Mouse (Mus musculus): ENCODE measurements around the gene Nexn. TPM values are rescaled to one million over a fixed set of nuclear protein-coding genes. Genes with fewer than 3 reads are reported as not detected.

Gene Nexn
- polyA plus RNA-seq, 1 experiment, result 6.5 TPM

- 90% methylated on average over 12 of the region's 12 CpGs for WGBS
- no peak for TF ChIP-seq POLR2A (IDR thresholded peaks at IDR 0.05; ENCODE audit: borderline replicate concordance, insufficient read depth, low read length)
- no peak for TF ChIP-seq CTCF (IDR thresholded peaks at IDR 0.05; ENCODE audit: borderline replicate concordance, insufficient read depth, low read depth, low read length)
- Histone ChIP-seq H3K27ac (ENCODE audit: insufficient read depth, low read length) (no peak overlapping the region), H3K4me3 (replicated peaks; ENCODE audit: insufficient read depth, low read depth, low read length) (no peak overlapping the region), H3K4me1 (ENCODE audit: control insufficient read depth, insufficient read depth, low read length) (no peaks in the 10 kb centered on the region), H3K27me3 (ENCODE audit: control insufficient read depth, insufficient read depth, low read length) (no peaks in the 10 kb centered on the region)
- DNase-seq, result no peak
These were observed 18.4 kb downstream of the Nexn start for GRCm38 (mm10) chr3:152247708-152248107.

DNA sequence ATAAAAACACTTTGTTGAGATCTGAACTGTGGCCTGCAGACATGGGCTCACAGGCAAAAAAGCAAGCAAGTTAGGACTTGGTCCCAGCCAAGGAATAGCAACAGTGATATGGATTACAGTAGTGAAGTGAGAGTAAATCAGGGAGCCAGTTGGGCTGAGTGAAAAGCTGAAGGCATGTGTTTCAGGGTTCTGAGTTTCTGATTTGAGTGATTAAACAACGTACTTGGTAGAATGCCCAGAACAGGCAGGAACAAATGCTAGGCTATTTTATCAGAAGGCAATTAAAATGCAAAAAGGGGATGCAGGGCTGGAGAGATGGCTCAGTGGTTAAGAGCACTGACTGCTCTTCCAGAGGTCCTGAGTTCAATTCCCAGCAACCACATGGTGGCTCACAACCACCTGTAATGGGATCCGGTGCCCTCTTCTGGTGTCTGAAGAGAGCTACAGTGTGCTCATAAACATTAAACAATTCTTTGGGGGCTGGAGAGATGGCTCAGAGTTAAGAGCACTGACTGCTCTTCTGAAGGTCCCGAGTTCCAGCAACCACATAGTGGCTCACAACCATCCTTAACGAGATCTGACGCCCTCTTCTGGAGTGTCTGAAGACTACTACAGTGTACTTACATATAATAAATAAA, 20.8 kb downstream of the Nexn start:
- TF ChIP-seq POLR2A (IDR thresholded peaks at IDR 0.05; ENCODE audit: borderline replicate concordance, insufficient read depth, low read length) (no peak), CTCF (IDR thresholded peaks at IDR 0.05; ENCODE audit: borderline replicate concordance, insufficient read depth, low read depth, low read length) (no peak)
- H3K4me1 ChIP-seq (ENCODE audit: control insufficient read depth, insufficient read depth, low read length), result no peaks in the 10 kb centered on the region
- 65% methylated on average over 5 of the region's 5 CpGs for WGBS
- H3K4me3 ChIP-seq (replicated peaks; ENCODE audit: insufficient read depth, low read depth, low read length), result no peak overlapping the region
- H3K27me3 ChIP-seq (ENCODE audit: control insufficient read depth, insufficient read depth, low read length), result no peaks in the 10 kb centered on the region
- no peak overlapping the region for H3K27ac ChIP-seq (ENCODE audit: insufficient read depth, low read length)
- DNase-seq, result no peak

- H3K27me3 ChIP-seq (ENCODE audit: control insufficient read depth, insufficient read depth, low read length), result no peaks in the 10 kb centered on the region
These were observed 22.8 kb downstream of the Nexn start for GRCm38 (mm10) chr3:152243304-152243703.

GRCm38 (mm10) chr3:152241098-152241497, 25.1 kb downstream of the Nexn start:
- no peak for TF ChIP-seq CTCF (IDR thresholded peaks at IDR 0.05; ENCODE audit: borderline replicate concordance, insufficient read depth, low read depth, low read length)
- no peak for TF ChIP-seq POLR2A (IDR thresholded peaks at IDR 0.05; ENCODE audit: borderline replicate concordance, insufficient read depth, low read length)
- H3K27me3 ChIP-seq (ENCODE audit: control insufficient read depth, insufficient read depth, low read length), result no peaks in the 10 kb centered on the region
- no peak overlapping the region for H3K4me3 ChIP-seq (replicated peaks; ENCODE audit: insufficient read depth, low read depth, low read length)
- H3K4me1 ChIP-seq (ENCODE audit: control insufficient read depth, insufficient read depth, low read length), result no peaks in the 10 kb centered on the region
- no peak overlapping the region for H3K27ac ChIP-seq (ENCODE audit: insufficient read depth, low read length)
- 87% methylated on average over 3 of the region's 3 CpGs for WGBS
- DNase-seq, result no peak

More at GRCm38 (mm10) chr3:152243304-152243703, 22.8 kb downstream of the Nexn start:
- Histone ChIP-seq H3K4me1 (ENCODE audit: control insufficient read depth, insufficient read depth, low read length) (no peaks in the 10 kb centered on the region), H3K4me3 (replicated peaks; ENCODE audit: insufficient read depth, low read depth, low read length) (no peak overlapping the region), H3K27ac (ENCODE audit: insufficient read depth, low read length) (no peak overlapping the region)
- TF ChIP-seq CTCF (IDR thresholded peaks at IDR 0.05; ENCODE audit: borderline replicate concordance, insufficient read depth, low read depth, low read length), result no peak
- no peak for TF ChIP-seq POLR2A (IDR thresholded peaks at IDR 0.05; ENCODE audit: borderline replicate concordance, insufficient read depth, low read length)
- 76% methylated on average over 4 of the region's 4 CpGs for WGBS
- no peak for DNase-seq

GRCm38 (mm10) chr3:152239592-152239991, 26.6 kb downstream of the Nexn start:
- TF ChIP-seq POLR2A (IDR thresholded peaks at IDR 0.05; ENCODE audit: borderline replicate concordance, insufficient read depth, low read length) (no peak), CTCF (IDR thresholded peaks at IDR 0.05; ENCODE audit: borderline replicate concordance, insufficient read depth, low read depth, low read length) (no peak)
- Histone ChIP-seq H3K4me3 (replicated peaks; ENCODE audit: insufficient read depth, low read depth, low read length) (no peak overlapping the region), H3K27ac (ENCODE audit: insufficient read depth, low read length) (no peak overlapping the region), H3K4me1 (ENCODE audit: control insufficient read depth, insufficient read depth, low read length) (no peaks in the 10 kb centered on the region), H3K27me3 (ENCODE audit: control insufficient read depth, insufficient read depth, low read length) (no peaks in the 10 kb centered on the region)
- 95% methylated on average over 1 of the region's 1 CpGs for WGBS
- no peak for DNase-seq

DNA sequence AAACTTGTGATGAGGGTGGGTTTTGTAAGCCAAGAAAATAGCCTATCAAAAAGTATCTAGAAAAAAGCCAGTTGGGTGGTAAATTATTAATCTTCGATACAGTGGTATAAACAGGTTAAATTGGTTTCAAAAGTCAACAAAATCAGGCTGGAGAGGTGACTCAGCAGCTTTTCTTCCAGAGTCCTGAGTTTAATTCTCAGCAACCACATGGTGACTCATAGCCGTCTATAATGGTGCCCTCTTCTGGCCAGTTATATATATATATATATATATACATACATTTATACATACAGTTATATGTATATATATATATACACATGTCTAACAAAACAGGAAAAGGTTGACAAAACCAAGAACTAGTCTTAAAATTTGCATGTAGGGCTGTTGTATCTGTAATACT, 27.3 kb downstream of the Nexn start:
- no peak overlapping the region for H3K27ac ChIP-seq (ENCODE audit: insufficient read depth, low read length)
- no peak for TF ChIP-seq POLR2A (IDR thresholded peaks at IDR 0.05; ENCODE audit: borderline replicate concordance, insufficient read depth, low read length)
- no peak for TF ChIP-seq CTCF (IDR thresholded peaks at IDR 0.05; ENCODE audit: borderline replicate concordance, insufficient read depth, low read depth, low read length)
- no peak overlapping the region for H3K4me3 ChIP-seq (replicated peaks; ENCODE audit: insufficient read depth, low read depth, low read length)
- 55% methylated on average over 2 of the region's 2 CpGs for WGBS
- DNase-seq, result no peak
- H3K27me3 ChIP-seq (ENCODE audit: control insufficient read depth, insufficient read depth, low read length), result no peaks in the 10 kb centered on the region
- H3K4me1 ChIP-seq (ENCODE audit: control insufficient read depth, insufficient read depth, low read length), result no peaks in the 10 kb centered on the region

DNA sequence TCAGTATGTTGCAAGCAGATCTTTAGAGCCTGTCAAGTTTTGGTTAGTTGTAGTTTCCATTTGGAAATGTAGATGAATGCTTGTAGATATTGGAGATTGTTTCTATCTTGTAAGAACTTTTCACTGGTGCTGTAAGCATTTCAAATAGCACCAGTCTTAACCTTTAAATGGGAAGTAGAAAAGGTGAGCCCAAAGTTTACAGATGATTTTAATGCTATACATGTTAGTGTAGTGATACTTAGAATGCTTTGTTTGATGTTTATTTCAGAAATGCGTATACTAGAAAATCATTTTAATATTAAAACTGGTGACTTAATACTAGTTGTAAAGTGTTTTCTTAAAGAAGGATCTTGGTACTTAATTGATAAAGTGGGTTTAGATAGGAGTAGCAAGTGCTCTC, 30.3 kb downstream of the Nexn start:
- 100% methylated on average over 1 of the region's 1 CpGs for WGBS
- no peak for DNase-seq
- Histone ChIP-seq H3K27ac (ENCODE audit: insufficient read depth, low read length) (no peak overlapping the region), H3K27me3 (ENCODE audit: control insufficient read depth, insufficient read depth, low read length) (no peaks in the 10 kb centered on the region), H3K4me3 (replicated peaks; ENCODE audit: insufficient read depth, low read depth, low read length) (no peak overlapping the region), H3K4me1 (ENCODE audit: control insufficient read depth, insufficient read depth, low read length) (no peaks in the 10 kb centered on the region; the same call in 1 of the 2 replicates)
- TF ChIP-seq POLR2A (IDR thresholded peaks at IDR 0.05; ENCODE audit: borderline replicate concordance, insufficient read depth, low read length) (no peak), CTCF (IDR thresholded peaks at IDR 0.05; ENCODE audit: borderline replicate concordance, insufficient read depth, low read depth, low read length) (no peak)

DNA sequence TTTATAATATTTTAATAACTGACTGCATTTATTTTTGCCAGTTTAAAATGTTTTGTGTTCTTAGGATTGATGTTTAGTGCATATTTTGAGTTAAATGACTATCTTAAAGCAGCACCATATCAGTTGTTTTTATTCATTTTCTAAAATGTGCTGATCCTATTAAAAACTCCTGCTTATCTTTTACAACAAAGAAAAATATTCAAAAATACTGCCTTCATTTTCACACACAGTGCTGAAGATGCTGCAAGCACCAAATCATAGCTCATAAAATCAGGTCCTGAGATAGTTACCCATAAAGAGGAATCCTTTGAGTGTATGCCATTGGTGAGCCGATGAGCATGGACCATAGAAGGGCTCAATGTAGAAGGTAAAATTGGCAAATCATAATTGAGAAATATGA, 30.9 kb downstream of the Nexn start:
- no peak for TF ChIP-seq CTCF (IDR thresholded peaks at IDR 0.05; ENCODE audit: borderline replicate concordance, insufficient read depth, low read depth, low read length)
- no peak for TF ChIP-seq POLR2A (IDR thresholded peaks at IDR 0.05; ENCODE audit: borderline replicate concordance, insufficient read depth, low read length)
- Histone ChIP-seq H3K4me3 (replicated peaks; ENCODE audit: insufficient read depth, low read depth, low read length) (no peak overlapping the region), H3K4me1 (ENCODE audit: control insufficient read depth, insufficient read depth, low read length) (no peaks in the 10 kb centered on the region; the same call in 1 of the 2 replicates), H3K27ac (ENCODE audit: insufficient read depth, low read length) (no peak overlapping the region), H3K27me3 (ENCODE audit: control insufficient read depth, insufficient read depth, low read length) (no peaks in the 10 kb centered on the region)
- DNase-seq, result no peak
- WGBS, result 90% methylated on average over 1 of the region's 1 CpGs
